Mouse (Mus musculus): ENCODE results near the gene Mrc2. TPM values are rescaled to one million over a fixed set of nuclear protein-coding genes. Genes with fewer than 3 reads are reported as not detected.

Gene Mrc2
- total and polyA plus RNA-seq, 3 experiments, result under 0.01 to 0.10 (median 0.09) TPM

DNA sequence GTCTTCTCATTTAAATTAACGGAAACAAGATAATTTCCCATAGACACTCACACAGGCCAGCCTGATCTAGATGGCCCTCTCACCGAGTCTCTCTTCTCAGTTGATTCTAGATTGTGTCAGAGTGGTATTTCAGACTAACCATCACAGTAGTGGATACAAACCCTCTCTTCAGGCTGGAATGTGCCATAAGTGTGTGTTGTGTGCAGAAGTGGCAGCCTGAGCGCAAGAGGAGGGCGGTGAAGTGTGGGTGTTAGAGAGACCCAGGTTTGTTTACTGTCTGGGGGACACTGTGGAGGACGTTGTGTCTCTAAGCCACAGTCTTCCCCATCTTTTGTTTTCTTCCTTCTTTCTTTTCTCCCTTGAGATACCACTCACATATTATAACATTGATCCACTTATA, 31.1 kb downstream of the Mrc2 start (continued):
- no peak for TF ChIP-seq EP300 (IDR thresholded peaks at IDR 0.05; ENCODE audit: low read length)

DNA sequence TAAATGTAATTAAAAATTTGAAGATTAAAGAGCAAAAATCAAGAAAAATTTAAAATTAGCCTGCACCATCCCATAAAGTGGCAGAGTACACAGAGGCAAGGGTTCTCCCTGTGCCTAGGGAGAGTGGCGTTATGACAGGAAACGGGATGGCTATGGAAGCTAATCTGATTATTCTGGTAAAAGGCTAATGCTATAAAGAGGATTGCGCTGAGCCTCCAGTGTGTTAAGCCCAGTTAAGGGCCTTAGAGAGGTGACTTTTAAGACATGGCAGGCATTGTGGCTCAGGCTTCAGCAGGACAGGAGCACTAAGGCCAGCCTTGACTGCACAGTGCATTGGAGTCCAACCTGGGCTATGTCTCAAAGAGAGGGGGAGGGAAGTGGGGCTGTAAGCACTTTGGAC, 34.7 kb downstream of the Mrc2 start:
- no peak for DNase-seq (ENCODE audit: extremely low read depth)
- H3K27me3 ChIP-seq (replicated peaks), result no peaks in the 10 kb centered on the region
- no peak overlapping the region for H3K9ac ChIP-seq (ENCODE audit: insufficient read depth, low read depth)
- no peaks in the 10 kb centered on the region for H3K9me3 ChIP-seq (replicated peaks; ENCODE audit: low read length)
- dilution Hi-C loops (cut with MboI; ENCODE audit: extremely low pct_ligation_motif_present, extremely low pct_unique_long_range_greater_than_20kb, low sequenced_read_pairs) (no loop called here), in situ Hi-C loops (cut with MboI; ENCODE audit: low pct_ligation_motif_present, low pct_unique_long_range_greater_than_20kb, low sequenced_read_pairs) (no loop called here)
- H3K27ac ChIP-seq (ENCODE audit: insufficient read depth, low read depth), result no peak overlapping the region
- H3K79me2 ChIP-seq (replicated peaks; ENCODE audit: control insufficient read depth, extremely low read depth, insufficient read depth, poor library complexity, severe bottlenecking), result no peaks in the 10 kb centered on the region
- H3K36me3 ChIP-seq (replicated peaks in 1 of 2; ENCODE audit: control insufficient read depth in 1 of 2, insufficient read depth in 1 of 2, low read length in 1 of 2), result no peaks in the 10 kb centered on the region
- TF ChIP-seq MXI1 (IDR thresholded peaks at IDR 0.05; ENCODE audit: low read depth, low read length) (no peak), MAFK (IDR thresholded peaks at IDR 0.05; ENCODE audit: insufficient replicate concordance, low read length) (no peak), GABPA (IDR thresholded peaks at IDR 0.05; ENCODE audit: insufficient replicate concordance, low read depth, low read length) (no peak), ZC3H11A (IDR thresholded peaks at IDR 0.05; ENCODE audit: low read depth, low read length) (no peak), USF1 (IDR thresholded peaks at IDR 0.05; ENCODE audit: low read depth, low read length) (no peak), MYC (IDR thresholded peaks at IDR 0.05; ENCODE audit: low read depth, low read length) (no peak), ZKSCAN1 (IDR thresholded peaks at IDR 0.05; ENCODE audit: borderline replicate concordance, low read depth, low read length) (no peak), CTCF (conservative IDR thresholded peaks at IDR 0.05 in 1 of 2, IDR thresholded peaks at IDR 0.05 in 1 of 2; ENCODE audit: low read depth in 2 of 2, low read length in 2 of 2) (no peak)
- no peaks in the 10 kb centered on the region for H3K4me1 ChIP-seq (ENCODE audit: control insufficient read depth in 1 of 2, insufficient read depth in 2 of 2)
- H3K4me2 ChIP-seq (ENCODE audit: insufficient read depth, low read depth, poor library complexity, severe bottlenecking), result no peak overlapping the region
- H3K4me3 ChIP-seq (replicated peaks in 1 of 3; ENCODE audit: low read depth in 2 of 3, low read length in 2 of 3, poor library complexity in 1 of 3), result no peak overlapping the region

DNA sequence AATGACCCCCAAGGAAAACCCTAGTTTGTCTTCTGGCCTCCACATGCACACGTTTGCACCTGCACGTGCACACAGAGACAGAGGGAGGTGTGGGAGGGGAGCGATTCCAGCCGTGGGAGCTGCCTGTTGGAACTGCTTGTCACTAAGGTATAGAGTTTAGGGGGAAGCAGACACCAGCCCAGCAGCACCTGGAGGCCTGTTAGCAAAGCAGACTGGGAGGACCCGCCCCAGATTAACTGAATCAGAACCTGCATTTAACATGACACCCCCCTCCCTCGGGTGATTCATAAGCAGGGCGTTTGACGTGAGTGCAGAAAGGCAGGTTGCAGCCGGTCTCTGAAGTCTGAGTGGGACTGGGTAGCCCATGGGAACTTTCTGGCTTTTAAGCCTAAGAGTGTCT, 37.5 kb downstream of the Mrc2 start:
- H3K79me2 ChIP-seq (replicated peaks; ENCODE audit: control insufficient read depth, extremely low read depth, insufficient read depth, poor library complexity, severe bottlenecking), result no peaks in the 10 kb centered on the region
- no peak overlapping the region for H3K4me3 ChIP-seq (replicated peaks in 1 of 3; ENCODE audit: low read depth in 2 of 3, low read length in 2 of 3, poor library complexity in 1 of 3)
- no peak overlapping the region for H3K9ac ChIP-seq (ENCODE audit: insufficient read depth, low read depth)
- no peaks in the 10 kb centered on the region for H3K27me3 ChIP-seq (replicated peaks)
- TF ChIP-seq SMC3 (IDR thresholded peaks at IDR 0.05; ENCODE audit: low read depth, low read length), result no peak
- TF ChIP-seq CHD2 (IDR thresholded peaks at IDR 0.05; ENCODE audit: low read length), result no peak
- no peak for TF ChIP-seq RCOR1 (conservative IDR thresholded peaks at IDR 0.05; ENCODE audit: low read depth, low read length)
- TF ChIP-seq GABPA (IDR thresholded peaks at IDR 0.05; ENCODE audit: insufficient replicate concordance, low read depth, low read length), result no peak
- TF ChIP-seq SIN3A (IDR thresholded peaks at IDR 0.05; ENCODE audit: low read length), result no peak
- TF ChIP-seq ZKSCAN1 (IDR thresholded peaks at IDR 0.05; ENCODE audit: borderline replicate concordance, low read depth, low read length), result no peak
- TF ChIP-seq MXI1 (IDR thresholded peaks at IDR 0.05; ENCODE audit: low read depth, low read length), result no peak
- no peak overlapping the region for H3K27ac ChIP-seq (ENCODE audit: insufficient read depth, low read depth)
- 0 out of 4 replicates have a peak, but pooled peaks cover 0 to 2% of the 10 kb centered on the region in 2 experiments for H3K4me1 ChIP-seq (ENCODE audit: control insufficient read depth in 1 of 2, insufficient read depth in 2 of 2)
- DNase-seq (ENCODE audit: extremely low read depth), result no peak
- dilution Hi-C loops (cut with MboI; ENCODE audit: extremely low pct_ligation_motif_present, extremely low pct_unique_long_range_greater_than_20kb, low sequenced_read_pairs), result no loop called here
- no peak overlapping the region for H3K4me2 ChIP-seq (ENCODE audit: insufficient read depth, low read depth, poor library complexity, severe bottlenecking)
- in situ Hi-C loops (cut with MboI; ENCODE audit: low pct_ligation_motif_present, low pct_unique_long_range_greater_than_20kb, low sequenced_read_pairs), result no loop called here
- H3K36me3 ChIP-seq (replicated peaks in 1 of 2; ENCODE audit: control insufficient read depth in 1 of 2, insufficient read depth in 1 of 2, low read length in 1 of 2), result no peaks in the 10 kb centered on the region
- no peaks in the 10 kb centered on the region for H3K9me3 ChIP-seq (replicated peaks; ENCODE audit: low read length)
